Mouse (Mus musculus) urinary bladder, postnatal 4 days (tissue): Measurements from ENCODE around the gene Car9.

Experiments used
- DNase-seq, 2 experiments: peaks; one replicate each; pipeline ENCODE4 v3.0.0; 2021 to 2022; ENCODE audit warnings: low spot score in 2 of 2

The Car9 gene

DNA sequence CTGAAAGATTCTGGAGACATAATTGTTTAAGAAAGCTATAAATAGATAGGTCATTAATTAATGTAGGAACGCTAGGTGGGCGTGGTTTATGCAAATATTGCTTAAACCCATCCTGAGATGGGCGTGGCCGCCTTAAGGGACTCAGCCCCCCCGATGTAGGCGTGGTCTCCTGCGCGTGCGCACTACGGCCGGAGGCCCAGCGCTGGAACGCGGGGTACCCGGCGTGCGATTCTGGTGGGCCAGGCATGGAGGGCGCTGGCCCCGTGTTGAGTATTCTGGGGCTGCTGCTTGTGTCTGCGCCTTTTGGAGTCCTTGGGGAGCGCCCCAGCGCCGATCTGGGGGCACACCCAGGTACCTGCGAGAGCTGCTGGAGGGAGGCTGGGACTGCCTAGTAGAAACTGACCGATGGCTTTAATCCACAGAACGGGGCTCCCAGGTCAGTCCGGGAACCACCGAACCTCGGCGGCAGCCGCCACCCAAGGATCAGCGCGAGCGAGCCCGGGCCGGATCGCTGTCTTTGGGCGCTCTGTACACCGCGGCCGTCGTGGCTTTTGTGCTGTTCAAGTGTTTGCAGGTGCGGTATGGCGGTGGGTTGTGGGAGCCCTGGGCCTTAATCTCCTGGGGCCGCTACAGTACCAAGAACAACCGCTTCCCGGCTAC lies 13.4 kb upstream of the Car9 start:
- peak; percentile 95 to 96 for DNase-seq

DNA sequence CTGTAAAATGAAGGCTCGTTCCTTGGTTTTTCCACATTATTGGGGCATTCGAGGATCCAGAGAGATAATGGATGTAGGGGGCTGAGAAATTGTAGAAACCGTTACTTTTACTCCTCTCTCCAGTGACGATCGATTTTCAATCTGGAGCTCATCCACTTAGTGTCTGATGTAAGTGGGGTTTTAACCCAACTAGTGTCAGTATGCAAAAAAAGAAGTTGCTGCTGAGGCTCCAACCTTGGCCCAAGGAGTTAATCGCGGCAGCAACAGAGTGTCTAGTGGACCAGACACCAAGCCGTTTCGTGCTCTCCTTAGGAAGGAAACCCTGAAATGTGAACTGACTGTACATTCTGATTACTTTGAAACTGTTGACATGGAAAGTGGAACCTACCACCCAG lies 12.9 kb upstream of the Car9 start:
- DNase-seq = no peak

DNA sequence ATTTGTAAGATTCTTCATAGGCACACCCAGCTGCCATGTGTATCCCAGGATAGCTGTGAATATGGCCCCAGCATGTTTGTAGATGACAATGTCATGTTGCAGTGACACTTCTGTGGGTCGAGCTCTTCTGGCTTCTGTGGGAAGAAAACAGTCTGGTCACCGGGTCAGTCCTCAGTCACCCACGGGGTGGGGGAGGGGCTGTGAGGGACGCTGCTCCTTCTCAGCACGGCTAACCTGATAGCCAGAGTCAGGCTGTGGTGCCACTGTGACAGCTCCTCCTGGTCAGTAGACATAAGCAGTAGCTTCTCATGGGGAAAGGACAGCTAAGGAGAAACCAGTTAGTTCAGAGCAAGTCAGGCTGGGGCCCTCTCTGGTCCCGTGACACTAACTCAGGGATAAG lies 10.2 kb upstream of the Car9 start:
- DNase-seq = no peak

DNA sequence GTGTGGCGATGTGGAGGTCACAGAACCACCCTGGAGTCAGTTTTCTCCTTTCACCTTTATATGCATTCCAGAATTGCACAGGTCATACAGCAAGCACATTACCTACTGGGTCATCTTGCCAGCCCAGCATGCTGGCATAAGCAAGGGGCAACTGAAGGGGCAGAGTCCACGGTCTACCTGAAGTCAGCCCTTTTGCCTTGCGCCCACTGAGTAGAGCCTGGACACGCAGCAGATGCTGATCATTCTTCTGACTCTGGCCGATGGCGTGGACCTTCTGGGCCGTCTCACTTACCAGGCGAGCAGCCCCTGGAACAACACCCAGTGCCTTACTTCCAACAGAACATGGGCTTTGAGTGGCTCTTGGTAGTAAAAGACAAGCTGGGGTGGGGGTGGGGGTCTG lies 9.4 kb upstream of the Car9 start:
- DNase-seq = no peak

DNA sequence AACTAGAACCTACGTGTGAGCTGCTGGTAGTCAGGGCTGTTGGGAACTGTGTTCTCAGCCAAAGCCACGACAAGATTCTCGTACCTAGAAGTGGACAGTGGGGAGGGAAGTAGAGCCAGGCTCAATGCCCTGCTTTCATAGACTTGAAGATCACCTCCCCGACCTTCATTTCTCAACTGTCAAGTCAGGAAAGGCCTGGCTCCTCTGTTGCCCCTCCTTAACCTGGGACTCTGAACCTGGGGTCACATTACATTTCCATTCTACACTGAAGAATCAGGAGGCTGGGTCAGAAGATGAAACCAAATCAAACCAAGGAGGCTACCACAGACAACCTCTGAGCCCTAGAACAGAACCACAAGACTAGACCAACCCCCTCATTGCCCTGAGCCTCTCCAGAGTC lies 8.8 kb upstream of the Car9 start:
- no peak for DNase-seq

DNA sequence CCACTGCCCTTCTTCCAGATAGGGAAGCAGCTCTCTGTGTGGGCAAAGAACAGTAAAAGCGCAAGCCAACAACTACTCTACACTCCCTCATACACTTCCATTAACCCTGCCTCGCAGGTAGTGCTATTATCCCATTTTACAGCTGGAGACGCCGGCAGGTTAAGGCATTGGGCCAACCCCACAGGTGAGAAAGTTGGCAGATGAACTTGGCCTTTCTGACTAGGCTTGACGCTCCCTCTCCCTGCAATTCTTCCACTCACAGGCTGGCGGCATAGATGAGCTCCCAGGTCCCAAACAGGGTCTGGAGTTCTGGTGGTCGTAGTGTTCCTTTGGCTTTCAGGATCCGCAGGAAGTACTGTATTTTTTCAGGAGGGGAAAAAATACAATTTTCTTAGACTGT lies 7.8 kb upstream of the Car9 start:
- no peak for DNase-seq

DNA sequence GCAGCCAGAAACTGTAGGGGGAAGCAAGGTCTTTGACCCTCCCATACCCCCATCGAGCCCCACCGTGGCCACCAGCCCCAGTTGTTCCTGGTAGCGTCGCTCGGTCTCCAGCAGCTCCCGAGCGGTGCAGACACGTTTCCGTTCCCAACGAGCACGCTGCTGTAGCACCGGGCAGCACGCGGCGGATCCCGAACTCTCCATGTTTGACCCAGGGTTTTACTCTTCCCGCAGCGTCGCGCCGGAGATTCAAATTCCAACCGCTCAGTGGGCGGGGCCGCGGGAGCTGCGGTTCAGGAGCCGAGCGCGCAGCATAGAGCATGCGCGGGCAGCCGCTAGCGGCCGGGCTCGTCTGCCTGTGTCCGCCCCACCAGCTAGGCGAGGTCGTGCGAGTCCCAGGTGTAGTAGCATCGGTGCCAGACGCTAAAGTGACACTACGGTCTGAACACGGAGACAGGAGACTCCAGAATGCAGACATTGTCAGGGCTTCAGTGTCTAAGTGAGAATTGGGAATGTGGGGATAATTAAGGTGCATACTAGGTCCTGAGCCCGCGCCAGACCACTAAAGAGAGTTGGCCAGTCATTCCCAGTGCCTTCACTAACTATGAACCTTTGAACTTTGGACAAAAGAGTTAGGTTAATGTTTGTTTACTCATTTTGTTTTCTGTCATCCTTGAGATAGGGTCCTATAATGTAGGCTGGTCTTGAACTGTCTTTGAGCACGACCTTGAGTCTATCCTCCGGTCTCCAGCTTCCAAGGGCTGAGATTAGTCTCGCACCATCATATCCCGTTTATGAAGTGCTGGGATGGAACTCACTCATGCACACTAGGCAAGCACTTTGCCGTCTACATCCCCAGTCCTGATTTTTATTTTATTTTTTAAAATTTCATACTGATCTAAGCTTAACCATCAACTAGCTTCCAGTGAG lies 7.1 kb upstream of the Car9 start, which contains the start of gene Arhgef39:
Gene Arhgef39 (minus strand): TSS at position 289 of the 927 bp plus-strand sequence.
- peak; percentile 75 to 85 for DNase-seq

DNA sequence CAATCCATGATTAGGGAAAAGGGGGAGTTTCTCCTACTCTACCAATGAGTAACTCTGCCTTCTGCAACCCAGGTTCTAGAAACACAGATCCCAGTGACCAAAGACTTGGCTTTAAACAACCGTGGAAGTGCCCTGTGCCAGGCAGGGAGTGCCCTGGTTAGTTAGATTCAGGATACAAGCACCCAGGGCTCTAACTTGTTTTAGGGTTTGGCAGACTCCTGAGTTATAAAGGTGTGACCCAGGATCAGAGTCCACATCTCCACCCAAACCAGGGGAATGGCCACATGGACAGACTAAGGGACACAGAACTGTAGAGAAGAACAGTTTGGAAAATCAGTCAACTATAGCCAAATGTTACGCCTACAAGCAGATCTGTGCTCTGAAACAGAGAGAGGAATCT lies 3.7 kb upstream of the Car9 start:
- no peak for DNase-seq

DNA sequence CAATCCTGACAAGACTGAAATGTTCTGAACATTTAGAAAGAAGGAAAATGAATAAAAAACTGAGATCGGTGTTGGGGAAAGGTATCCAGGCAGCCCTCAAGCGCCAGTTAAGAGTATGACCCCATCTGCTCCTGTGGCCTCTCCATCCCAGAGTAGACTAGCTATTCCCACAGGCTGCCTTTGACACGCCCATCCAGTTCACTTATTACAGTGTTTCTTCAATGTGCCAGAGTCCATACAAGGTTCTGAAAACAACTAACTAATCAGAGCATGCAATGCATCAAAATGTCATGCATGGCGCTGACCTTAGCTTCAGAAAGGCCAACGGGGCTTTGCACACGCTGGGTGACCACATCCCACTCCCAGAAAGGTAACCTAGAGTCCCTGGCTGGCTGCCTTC lies 3.3 kb upstream of the Car9 start:
- no peak for DNase-seq

DNA sequence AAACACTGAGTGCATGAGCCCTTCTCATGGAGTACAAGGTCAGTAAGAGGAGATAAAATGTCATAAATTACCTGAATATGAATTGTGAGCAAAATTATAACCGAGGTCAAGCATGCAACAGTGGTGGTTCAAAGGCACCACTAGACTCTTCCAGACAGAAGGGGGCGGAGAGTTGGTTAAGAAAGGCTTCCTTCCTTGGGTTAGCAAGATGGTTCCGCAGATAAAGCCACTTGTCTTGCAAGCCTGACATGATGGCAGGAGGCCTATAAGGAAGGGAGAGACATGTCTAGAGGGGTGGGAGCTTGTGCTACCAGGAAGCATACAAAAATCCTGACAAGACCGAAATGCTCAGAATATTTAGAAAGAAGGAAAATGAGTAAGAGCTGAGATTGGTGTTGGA lies 2.5 kb upstream of the Car9 start:
- DNase-seq = no peak

DNA sequence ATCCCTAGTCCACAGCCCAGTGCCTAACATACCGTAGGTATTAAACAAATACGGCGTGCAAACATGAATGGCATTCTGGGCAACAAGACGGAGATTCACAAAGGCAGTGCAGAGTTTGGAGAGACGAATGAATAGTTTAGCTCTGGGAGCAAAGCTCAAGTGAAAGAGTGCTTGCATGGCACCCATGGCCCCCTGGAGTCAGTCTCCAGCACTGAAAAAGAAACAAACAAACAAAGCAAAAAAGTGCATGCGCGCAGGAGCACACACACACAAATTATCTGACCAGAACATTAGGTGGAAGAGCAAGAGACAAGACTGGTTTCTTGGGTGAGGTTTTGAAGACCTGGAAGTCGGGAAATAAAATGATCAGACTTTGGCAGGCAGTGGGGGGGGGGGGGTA lies 692 bp upstream of the Car9 start:
- no peak for DNase-seq

DNA sequence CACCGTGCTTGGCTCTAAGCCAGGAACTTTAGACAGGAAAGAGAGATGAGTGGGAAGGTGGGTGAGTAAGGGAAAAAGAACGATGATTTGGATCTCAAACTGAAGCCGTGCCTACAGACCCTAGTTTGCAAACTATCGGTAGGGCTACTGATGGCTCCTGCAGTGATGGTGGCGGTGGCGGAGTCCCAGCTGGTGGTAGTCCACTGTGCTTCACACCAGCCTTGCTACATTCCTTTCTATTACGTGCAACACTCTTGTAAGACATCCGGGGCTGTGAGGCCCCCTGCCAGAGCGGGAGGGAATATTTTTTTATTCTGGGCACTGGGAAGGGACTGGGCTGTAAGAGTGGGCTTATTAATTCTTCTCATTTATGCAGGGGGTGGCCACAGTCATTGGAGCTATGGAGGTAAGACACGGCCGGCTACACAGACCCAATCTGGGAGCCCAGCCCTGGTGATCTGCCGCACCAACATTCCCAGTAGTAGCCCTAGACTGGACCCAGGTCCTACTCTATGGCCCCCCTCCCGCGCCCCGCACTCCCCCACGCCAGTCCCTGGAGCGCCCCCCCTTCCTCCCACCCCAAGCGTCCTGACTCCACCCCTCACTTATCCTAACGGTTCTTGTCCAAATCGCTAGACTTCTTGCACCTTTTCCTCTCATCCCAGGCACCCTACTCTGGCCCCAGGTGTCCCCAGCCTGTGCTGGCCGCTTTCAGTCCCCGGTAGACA lies 1.3 kb downstream of the Car9 start:
- no peak for DNase-seq

DNA sequence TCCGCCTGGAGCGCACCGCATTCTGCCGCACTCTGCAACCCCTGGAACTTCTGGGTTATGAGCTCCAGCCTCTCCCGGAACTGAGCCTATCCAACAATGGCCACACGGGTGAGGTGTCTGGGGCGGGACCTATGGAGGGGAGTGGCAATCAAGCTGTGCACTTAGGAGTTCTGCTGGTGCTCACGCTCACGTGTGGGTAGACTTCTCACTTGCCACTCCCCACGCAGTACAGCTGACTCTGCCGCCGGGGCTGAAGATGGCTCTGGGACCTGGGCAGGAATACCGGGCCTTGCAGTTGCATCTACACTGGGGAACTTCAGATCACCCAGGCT lies 1.9 kb downstream of the Car9 start:
- no peak for DNase-seq

DNA sequence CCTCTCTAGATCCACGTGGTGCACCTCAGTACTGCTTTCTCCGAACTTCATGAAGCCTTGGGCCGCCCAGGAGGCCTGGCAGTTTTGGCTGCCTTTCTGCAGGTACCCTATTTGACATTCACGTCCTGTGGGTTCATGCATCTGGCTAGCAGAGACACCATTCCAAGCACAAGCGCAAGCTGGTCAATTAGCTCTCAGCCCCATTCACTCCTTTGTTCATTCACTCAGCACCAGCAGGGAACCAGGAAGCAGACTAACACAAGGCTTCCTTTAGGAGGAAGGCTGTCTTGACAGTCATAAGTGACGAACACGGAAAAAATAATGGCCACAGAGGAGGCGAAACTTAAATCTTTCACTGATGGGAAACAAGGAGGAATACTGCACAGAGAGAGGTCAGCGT lies 2.3 kb downstream of the Car9 start:
- DNase-seq = no peak

DNA sequence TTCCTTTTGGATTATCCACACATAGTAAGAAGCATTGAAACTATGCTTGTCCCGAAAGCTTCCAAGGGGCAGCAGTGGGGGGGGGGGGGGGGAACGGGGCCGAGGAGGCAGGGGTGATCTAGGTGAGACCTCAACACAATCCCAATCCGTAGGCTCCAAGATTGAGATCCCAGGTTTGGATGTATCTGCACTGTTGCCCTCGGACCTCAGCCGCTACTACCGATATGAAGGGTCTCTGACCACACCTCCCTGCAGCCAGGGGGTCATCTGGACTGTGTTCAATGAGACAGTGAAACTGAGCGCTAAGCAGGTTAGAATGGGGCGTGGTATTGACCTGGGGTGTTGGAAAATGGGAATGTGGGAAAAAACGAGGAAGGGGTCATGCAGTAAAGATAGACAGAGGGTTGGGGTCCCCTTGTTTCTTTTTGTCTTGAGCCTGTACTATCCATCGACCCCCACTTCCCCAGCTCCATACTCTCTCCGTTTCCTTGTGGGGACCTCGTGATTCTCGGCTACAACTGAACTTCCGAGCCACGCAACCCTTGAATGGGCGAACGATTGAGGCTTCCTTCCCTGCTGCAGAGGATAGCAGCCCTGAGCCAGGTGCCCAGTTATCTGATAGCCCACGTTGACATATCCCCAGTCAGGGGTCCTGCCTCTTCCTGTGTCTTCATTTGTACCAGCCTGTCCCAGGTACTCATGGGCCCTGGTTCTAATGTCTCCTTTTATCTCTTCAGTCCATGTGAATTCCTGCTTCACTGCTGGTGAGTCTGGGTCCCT lies 5.1 kb downstream of the Car9 start:
- DNase-seq = no peak

DNA sequence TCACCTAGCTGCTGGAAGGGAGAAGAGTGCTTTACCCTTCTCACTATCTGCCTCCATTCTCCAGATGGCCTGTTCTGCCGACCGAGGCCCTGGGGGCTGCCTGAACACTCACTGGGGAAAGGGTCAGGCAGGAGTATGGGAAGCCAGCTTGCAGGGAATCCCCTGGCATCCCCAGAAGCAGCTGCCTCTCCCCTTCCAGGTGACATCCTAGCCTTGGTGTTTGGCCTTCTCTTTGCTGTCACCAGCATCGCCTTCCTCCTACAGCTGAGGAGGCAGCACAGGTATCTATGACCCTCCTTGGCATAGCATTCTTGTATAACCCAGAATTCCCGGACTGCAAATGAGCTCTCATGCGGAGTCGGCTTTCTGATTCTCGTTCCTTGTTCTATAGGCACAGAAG lies 5.9 kb downstream of the Car9 start:
- no peak for DNase-seq

DNA sequence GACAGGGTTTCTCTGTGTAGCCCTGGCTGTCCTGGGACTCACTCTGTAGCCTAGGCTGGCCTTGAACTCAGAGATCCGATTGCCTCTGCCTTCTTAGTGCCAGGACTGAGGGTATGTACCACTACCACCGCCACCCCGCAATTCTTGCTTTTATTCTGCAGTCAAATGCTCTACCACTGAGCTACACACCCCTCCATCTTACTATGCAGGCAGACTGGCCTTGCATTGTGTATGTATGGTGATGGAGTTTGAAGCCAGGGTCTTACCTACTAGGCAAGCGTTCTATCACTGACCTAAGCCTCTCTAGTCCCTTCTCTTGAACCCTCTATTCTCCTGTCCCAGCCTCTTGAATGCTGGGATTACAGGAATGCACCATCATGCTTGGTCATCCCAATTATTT lies 6.5 kb downstream of the Car9 start:
- no peak for DNase-seq

DNA sequence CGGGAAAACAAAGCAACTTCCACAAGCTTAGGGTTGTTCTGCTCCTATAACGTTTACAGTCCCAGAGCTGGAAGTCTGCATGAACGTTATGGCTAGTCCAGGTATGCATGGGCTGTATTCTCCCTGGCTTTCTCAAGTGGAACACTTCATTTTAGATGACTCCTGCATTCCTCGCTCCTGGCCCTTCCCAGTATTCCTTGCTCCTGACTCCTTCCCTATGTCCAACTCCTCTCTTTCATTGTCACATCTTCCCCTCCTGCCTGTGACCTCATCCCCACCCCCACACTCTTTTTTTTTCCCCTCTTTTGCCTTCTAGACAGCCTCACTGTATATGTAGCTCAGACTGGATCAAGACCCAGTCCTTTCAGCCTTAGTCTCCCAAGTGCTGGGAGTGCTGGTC lies 7.0 kb downstream of the Car9 start:
- no peak for DNase-seq

DNA sequence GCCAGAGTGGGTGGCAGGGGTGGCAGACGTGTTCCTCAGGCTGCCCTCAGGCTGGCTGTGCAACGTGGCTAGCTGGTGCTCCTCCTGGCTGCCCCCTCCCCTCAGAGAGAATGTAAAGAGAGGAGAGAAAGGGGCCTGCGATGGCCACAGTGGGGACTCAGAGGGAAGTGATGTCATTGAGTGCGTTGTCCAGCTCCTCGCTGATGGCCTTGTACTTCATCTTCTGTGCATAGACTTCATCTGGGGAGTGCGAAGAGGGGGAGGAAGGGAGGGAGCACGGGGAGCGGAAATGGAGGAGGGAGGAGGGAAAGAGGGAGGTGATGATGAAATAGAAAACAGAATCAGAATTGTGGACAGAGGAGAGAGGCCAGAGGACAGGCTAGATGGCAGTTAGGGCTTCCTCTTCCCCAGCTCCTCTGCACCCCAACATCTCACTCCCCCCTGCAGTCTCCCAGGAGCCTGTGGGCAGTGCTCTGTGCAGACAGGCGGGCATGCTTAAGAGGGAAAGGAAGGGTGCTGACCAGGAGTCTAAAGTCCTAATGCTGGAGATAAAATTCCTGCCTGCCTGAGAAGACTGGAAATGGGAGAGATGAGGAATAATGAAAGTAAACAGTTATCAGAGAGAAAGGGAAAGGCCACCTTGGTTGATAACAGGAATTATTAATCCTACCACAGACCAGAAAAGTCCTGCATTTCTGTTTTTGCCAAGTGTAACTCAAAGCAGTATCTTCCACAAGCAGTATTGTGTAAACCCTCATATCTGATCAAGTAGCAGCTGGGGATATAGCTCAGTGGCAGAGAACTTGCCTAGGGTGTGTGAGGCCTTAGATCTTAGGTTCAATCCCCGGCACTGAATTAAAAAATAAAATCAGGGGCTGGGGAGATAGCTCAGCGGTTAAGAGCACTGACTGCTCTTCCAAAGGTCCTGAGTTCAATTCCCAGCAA lies 9.3 kb downstream of the Car9 start:
- DNase-seq = no peak

DNA sequence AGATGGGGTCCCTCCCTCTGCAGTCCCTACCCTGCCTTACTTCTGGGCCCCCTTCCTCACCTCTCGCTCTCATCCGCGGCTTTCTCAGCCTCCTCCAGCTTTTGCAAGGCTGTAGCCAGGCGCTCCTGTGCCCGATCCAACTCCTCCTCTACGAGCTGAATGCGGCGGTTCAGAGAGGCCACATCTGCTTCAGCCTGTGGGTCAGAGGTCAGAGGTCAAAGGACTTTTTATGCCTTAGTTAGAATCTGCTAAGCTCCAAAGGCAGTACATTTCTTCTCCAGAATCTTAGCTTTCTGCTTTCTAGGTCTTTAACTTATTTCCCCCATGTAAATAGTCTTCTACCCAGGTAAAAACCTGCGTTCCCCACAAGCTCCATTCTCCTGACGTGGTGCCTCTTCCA lies 12.8 kb downstream of the Car9 start:
- no peak for DNase-seq

DNA sequence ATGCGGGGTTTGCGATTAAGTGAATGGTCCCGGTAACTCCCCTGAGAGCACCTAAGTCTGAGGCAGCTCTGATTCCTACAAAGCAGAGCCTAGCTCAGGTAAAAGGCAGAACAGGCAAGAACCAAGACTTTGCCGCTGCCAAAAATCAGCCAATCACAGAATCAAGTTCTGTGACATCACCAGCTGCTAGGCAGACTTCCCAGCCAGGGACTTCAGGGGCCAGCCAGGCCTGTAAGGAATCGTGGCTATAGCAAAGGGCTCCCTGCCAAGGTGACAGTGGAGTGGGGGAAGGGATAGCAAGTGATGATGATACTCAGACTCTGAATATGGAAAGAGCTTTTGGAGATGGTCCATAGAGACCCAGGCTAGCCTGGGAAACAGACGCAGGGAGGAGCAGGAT lies 13.2 kb downstream of the Car9 start:
- DNase-seq = peak; percentile 79 to 91
